Mouse (Mus musculus) G1E (cell line): Measurements from ENCODE around the gene Isoc2b. TPM values are rescaled to one million over a fixed set of nuclear protein-coding genes. Genes with fewer than 3 reads are reported as not detected.
"Not testable (repeated sequence)": the region's sequence is repeated elsewhere in the genome, so short reads cannot be mapped to it uniquely, and the experiment has no call there.

Experiments used
- ATAC-seq: 2 replicates; pipeline ENCODE4 v1.8.0; 2016; ENCODE audit warnings: mild to moderate bottlenecking; ENCODE audit not compliant: insufficient number of reproducible peaks, poor library complexity, low FRiP score, severe bottlenecking; ENCODE audit errors: extremely low read depth
- DNase-seq: peaks from one replicate; pipeline ENCODE4 v3.0.0; 2012; ENCODE audit warnings: low spot score
- H3K27me3 ChIP-seq: 2 replicates; pipeline ENCODE4 v1.6.1; 2012; ENCODE audit warnings: mild to moderate bottlenecking, low read length, inconsistent platforms; ENCODE audit not compliant: insufficient read depth
- H3K36me3 ChIP-seq: replicated peaks from 2 replicates; pipeline ENCODE3; 2012; ENCODE audit warnings: mild to moderate bottlenecking, inconsistent platforms
- H3K4me1 ChIP-seq: 2 replicates; pipeline ENCODE4 v1.6.1; 2012; ENCODE audit warnings: low read depth, low read length, inconsistent platforms, mixed read lengths; ENCODE audit not compliant: insufficient read depth
- H3K4me3 ChIP-seq: 2 replicates; pipeline ENCODE4 v1.5.1; 2012; ENCODE audit warnings: low read depth, mild to moderate bottlenecking, inconsistent platforms, low read length, moderate library complexity, mixed read lengths
- H3K9me3 ChIP-seq: replicated peaks from 2 replicates; pipeline ENCODE4 v1.6.1; 2012; ENCODE audit warnings: inconsistent platforms
- CTCF ChIP-seq: IDR thresholded peaks from 2 replicates; pipeline ENCODE4 v1.5.1; 2012; ENCODE audit warnings: low read depth, low read length, inconsistent platforms, mixed read lengths
- GATA1 ChIP-seq: IDR thresholded peaks from 2 replicates; pipeline ENCODE4 v1.6.1; 2012; ENCODE audit warnings: borderline replicate concordance, low read length, inconsistent platforms, mixed read lengths
- GATA2 ChIP-seq: IDR thresholded peaks from 2 replicates; pipeline ENCODE4 v1.6.1; 2012; ENCODE audit warnings: low read depth, low read length, inconsistent platforms, borderline replicate concordance
- POLR2AphosphoS5 ChIP-seq: IDR thresholded peaks from 2 replicates; pipeline ENCODE4 v1.6.1; 2012; ENCODE audit warnings: low read depth, low read length, inconsistent platforms; ENCODE audit not compliant: insufficient replicate concordance
- TAL1 ChIP-seq: conservative IDR thresholded peaks from 2 replicates; pipeline ENCODE4 v1.6.1; 2012; ENCODE audit warnings: low read depth, low read length, inconsistent platforms, mixed read lengths
- polyA plus RNA-seq: library from polyadenylated mRNA; stranded (reverse); fragments of >175 nt; gene quantifications from 2 replicates; pipeline ENCODE4 v1.2.3, GENCODE M21; 2012
- total RNA-seq, 2 experiments: library from RNA; stranded (forward) in 1 of 2; stranded (reverse) in 1 of 2; fragments of 200-1000 nt in 1 of 2; fragments of >200 nt in 1 of 2; fragmentation: Nextera tagmentation in 1 of 2; gene quantifications; 2 replicates each; pipeline ENCODE4 v1.2.3; 2014 to 2017

Gene Isoc2b
- total and polyA plus RNA-seq, 3 experiments, result 8.1 to 40.1 (median 9.1) TPM

DNA sequence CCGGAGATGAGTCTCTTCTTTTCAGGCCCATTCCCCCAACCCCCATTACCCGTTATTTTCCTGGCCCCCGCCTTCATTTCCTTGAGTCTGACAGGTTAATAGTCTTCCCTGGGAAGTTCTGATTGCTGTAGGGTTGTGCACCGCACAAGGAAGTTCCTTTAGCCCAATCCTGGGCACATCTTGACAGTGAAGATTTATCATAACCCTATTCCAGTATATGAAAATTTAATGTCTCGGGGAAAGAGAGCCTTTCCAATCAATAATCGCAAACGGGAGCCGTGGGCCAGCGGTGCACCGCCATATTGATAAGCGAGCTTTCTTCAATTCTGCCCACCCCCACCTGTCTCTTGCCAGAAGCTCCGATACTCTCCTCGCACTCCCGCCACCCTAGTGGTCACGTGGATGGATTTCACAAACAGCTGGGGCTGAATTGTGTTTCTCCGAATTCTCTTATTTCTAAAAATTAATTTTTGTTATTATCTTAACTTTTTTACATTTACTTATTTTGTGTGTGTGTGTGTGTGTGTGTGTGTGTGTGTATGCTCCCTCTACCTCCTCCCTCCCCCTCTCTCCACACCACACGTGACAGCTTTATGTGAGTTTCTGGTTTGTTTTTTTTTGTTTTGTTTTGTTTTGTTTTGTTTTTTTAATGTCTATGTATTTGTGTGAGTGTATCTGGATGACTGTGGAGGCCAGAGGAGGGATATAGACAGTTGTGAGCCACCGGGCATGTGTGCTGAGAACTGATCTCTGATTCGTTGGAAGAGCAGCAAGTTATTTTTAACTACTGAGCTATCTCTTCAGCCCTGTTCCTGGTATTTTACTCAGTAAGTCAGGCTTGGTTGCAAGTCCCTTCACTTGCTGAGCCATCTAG, 29.8 kb upstream of the Isoc2b start:
- peaks cover 3% of the 10 kb centered on the region; the same call in 1 of the 2 replicates for H3K27me3 ChIP-seq
- no peak for ATAC-seq
- no peak overlapping the region for H3K4me3 ChIP-seq
- no peak for DNase-seq
- no peak for TF ChIP-seq GATA2
- no peak for TF ChIP-seq GATA1
- no peak for TF ChIP-seq TAL1
- no peak for TF ChIP-seq CTCF
- TF ChIP-seq POLR2AphosphoS5, result no peak
- H3K9me3 ChIP-seq, result peaks cover 4% of the 10 kb centered on the region
- no peaks in the 10 kb centered on the region for H3K4me1 ChIP-seq
- peaks cover 11% of the 10 kb centered on the region for H3K36me3 ChIP-seq

DNA sequence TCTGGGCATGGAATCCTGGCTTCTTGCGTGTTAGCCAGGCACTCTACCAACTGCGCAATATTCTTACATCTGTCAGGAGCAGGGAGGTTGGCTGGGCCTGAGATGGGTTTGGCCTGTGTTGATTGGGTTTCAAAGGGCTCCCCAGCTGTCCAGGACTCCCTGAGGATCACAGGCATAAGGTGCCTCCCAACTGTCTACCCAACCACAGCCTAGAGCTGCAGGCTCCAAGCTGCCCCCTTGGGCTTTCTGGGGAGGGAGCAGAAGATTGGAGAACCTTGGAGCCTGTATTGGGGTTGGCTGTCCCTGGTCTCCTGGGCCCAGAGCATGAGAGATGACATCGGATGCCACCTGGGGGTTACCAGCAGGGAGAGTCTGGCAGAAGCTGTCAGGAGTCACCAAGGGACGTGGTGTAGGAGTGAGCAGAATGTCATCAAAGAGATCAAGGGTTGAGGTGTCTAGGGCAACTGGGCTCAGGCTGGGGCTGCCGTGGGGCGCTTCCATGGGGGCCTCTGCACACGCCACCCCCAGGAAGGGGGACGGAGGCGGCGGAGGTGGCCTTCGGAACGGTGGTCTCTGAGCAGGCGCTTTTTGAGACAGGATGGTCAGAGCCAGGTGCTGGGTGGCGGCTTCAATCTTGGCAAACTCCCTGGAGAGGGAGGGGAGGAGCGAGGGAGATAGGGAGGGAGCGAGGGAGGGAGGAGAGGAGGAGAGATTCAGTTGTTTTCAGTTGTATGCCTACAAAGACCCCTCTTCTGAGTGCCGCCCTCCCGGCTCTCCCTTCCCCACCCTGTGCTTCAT, 29.0 kb upstream of the Isoc2b start:
- H3K9me3 ChIP-seq, result peaks cover 4% of the 10 kb centered on the region
- H3K4me1 ChIP-seq, result no peaks in the 10 kb centered on the region
- no peak overlapping the region for H3K4me3 ChIP-seq
- ATAC-seq (no peak), DNase-seq (no peak)
- H3K27me3 ChIP-seq, result peaks cover 3% of the 10 kb centered on the region; the same call in 1 of the 2 replicates
- H3K36me3 ChIP-seq, result peaks cover 18% of the 10 kb centered on the region
- no peak for TF ChIP-seq POLR2AphosphoS5
- TF ChIP-seq GATA2, result no peak
- no peak for TF ChIP-seq GATA1
- no peak for TF ChIP-seq TAL1
- no peak for TF ChIP-seq CTCF

DNA sequence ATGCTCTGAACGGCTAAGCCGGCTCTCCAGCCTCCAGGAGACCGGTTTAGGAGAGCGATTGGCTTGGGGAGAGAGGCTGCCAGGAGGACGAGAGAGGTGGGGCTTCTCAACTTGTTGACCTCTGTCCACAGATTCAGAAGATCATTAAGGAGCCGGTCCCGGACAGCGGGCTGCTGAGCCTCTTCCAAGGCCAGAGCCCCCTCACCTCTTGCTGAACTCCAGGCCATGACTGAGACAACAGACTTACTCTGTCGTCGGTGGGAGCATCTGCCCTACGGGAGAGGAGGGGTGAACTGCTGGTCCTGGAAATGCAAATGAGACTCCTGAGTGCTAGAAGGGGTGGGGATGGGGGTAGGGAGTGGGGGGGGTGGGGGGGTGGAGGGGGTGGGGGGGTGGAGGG, 25.1 kb upstream of the Isoc2b start:
- DNase-seq (no peak), ATAC-seq (no peak)
- Histone ChIP-seq H3K27me3 (no peaks in the 10 kb centered on the region), H3K9me3 (no peaks in the 10 kb centered on the region), H3K4me1 (no peaks in the 10 kb centered on the region), H3K4me3 (no peak overlapping the region), H3K36me3 (peaks cover 39% of the 10 kb centered on the region)
- TF ChIP-seq GATA1 (no peak), POLR2AphosphoS5 (no peak), TAL1 (no peak)

DNA sequence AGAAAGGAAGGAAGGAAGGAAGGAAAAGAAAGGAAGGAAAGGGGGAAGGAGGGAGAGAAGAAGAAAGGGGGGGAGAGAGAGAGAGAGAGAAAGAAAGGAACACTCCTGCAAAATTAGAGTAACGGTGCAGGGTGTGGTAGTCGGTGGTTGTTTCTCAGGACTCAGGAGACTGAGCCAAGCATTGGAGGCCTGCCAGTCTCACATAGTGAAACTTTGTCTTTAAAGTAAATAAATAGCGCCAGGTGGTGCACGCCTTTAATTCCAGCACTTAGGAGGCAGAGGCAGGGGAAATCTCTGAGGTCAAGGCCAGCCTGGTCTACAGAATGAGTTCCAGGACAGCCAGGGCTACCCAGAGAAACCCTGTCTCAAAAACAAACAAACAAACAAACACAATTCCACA, 16.6 kb upstream of the Isoc2b start:
- no peaks in the 10 kb centered on the region for H3K9me3 ChIP-seq
- H3K27me3 ChIP-seq, result no peaks in the 10 kb centered on the region
- TF ChIP-seq CTCF (no peak), GATA1 (no peak), TAL1 (no peak), GATA2 (no peak), POLR2AphosphoS5 (no peak)
- DNase-seq, result no peak
- H3K4me1 ChIP-seq, result no peaks in the 10 kb centered on the region
- H3K36me3 ChIP-seq, result peaks cover 37% of the 10 kb centered on the region
- H3K4me3 ChIP-seq, result no peak overlapping the region
- ATAC-seq, result no peak

DNA sequence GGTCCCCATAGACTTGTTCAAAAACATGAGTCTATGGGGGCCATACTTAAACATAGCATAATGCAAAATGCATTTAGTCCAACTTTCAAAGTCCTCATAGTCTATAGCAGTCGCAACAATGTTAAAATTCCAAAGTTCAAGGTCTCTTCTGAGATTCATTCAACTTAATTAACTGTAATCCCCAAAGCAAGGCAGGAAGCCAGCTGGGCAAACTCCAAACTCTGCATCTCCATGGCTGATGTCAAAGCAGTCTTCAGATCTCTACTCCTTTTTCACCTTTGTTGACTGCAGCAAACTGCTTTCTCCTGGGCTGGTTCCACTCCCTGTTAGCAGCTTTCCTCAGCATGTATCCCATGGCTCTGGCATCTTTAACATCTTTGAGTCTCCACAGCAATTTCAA, 9.0 kb upstream of the Isoc2b start:
- peaks cover 26% of the 10 kb centered on the region for H3K4me1 ChIP-seq
- not testable (repeated sequence) for H3K27me3 ChIP-seq, DNase-seq, ATAC-seq, H3K36me3 ChIP-seq, H3K4me3 ChIP-seq, H3K9me3 ChIP-seq

DNA sequence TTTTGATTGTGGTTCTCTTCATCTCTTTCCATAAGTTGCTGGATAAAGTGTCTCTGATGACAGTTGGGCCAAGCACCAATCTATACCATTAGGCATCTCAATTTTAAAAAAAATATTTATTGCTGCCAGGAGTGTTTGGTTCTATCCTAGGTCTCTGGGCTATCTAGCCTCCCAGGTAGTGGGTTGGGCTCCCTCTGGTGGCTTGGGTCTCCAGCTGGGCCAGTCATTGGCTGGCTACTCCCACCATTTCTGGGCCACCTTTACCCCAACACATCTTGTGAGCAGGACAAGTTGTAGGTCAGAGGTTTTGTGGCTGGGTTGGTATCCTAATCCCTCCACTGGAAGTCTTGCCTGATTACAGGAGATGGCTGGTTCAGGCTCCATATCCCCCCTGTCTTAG, 8.1 kb upstream of the Isoc2b start:
- H3K9me3 ChIP-seq, result no peaks in the 10 kb centered on the region
- H3K27me3 ChIP-seq, result no peaks in the 10 kb centered on the region
- H3K36me3 ChIP-seq, result peaks cover 4% of the 10 kb centered on the region
- ATAC-seq (no peak), DNase-seq (no peak)
- peaks cover 29% of the 10 kb centered on the region for H3K4me1 ChIP-seq
- no peak overlapping the region for H3K4me3 ChIP-seq
- TF ChIP-seq TAL1 (no peak), GATA2 (no peak), POLR2AphosphoS5 (no peak), CTCF (no peak), GATA1 (no peak)
